Mouse (Mus musculus): Measurements from ENCODE around the gene Aff1. TPM values are rescaled to one million over a fixed set of nuclear protein-coding genes. Genes with fewer than 3 reads are reported as not detected.

Gene Aff1
- total RNA-seq, 2 experiments from 2014 or later: 34.1 to 86.8 TPM

DNA sequence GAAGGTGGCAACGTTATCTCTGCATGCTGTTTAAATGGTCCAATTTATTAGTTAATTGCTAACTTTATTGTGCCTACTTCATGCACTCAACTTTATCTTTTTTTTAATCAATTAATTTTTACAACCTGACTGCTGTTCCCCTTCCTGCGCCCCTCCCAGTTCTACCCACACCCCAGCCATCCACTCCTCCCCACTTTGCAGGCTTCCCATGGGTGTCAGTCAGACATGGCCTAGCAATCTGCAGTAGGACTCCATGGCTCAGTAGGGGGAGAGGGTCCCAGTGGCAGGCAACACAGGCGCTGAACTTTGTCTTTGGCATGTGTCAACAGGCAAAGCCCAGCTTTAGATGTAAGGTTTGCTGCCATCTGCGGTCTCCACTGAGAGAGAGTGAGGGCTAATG, 171.6 kb downstream of the Aff1 start:
- no peak for ATAC-seq (replicated peaks; ENCODE audit: poor library complexity)

DNA sequence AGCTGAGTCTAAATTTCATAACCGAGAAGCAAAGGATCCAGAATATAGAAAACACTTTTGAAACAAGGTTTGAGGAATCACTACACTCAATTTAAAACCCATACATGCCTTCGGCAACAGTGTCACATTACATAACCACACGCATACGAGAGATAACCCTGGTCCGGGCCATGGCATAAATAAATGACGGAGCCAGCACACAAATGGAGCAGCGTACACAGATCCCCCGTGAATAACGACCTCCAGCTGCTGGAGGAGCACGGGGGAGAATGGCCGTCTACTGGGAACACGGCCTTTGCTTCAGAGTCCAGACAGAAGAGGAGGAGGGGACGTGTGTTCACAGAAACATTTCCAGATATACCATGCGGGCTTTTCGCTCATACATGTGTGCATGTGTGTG, 197.6 kb downstream of the Aff1 start:
- no peak for ATAC-seq (replicated peaks; ENCODE audit: poor library complexity)

DNA sequence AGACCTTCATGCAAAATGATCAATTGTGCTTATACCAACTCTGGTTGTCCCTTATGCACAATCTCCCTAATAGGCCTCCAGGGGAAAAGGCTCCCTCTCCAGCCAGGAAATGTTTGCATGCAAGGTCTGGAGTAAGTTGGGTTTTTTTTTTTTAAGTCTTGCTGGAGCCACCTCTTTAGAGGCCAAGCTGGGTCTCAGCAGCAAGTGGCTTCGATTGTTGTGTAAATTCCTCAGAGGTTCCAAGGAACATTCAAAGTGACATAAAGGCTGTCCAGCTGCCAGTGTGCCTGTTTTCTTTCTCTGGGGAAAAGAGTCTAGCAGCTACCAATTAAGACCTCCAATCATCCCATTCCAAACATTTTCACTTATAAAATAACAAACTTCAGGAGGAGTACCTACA, 206.1 kb downstream of the Aff1 start:
- ATAC-seq (replicated peaks; ENCODE audit: poor library complexity): no peak

Other genes starting within 250 kb of the Aff1 start
- gene Slc10a6, start 63.0 kb upstream of the Aff1 start, total RNA-seq (2015): not detected in 2 replicates
- not detected in 2 replicates for gene Slc10a6, start 63.0 kb upstream of the Aff1 start, total RNA-seq (2017)
- gene 1700016H13Rik, start 36.4 kb upstream of the Aff1 start, total RNA-seq (2015): 0.12 TPM in 1 of 2 replicates, not detected in the other
- not detected in 2 replicates for gene 1700016H13Rik, start 36.4 kb upstream of the Aff1 start, total RNA-seq (2017)
- gene Klhl8, start 218.9 kb downstream of the Aff1 start, total RNA-seq (2015): 0.71 and 2.2 TPM in 2 replicates
- 1.8 and 2.9 TPM in 2 replicates for gene Klhl8, start 218.9 kb downstream of the Aff1 start, total RNA-seq (2017)